Mouse (Mus musculus) cortical plate, adult 2 months (tissue): ENCODE data around the gene Gm10272.
"Not testable (repeated sequence)": the region's sequence is repeated elsewhere in the genome, so short reads cannot be mapped to it uniquely, and the experiment has no call there.

Source experiments
- CTCF ChIP-seq: fragments of 200-500 bp; IDR thresholded peaks from 2 replicates; pipeline ENCODE4 v1.5.1; 2011; ENCODE audit warnings: mild to moderate bottlenecking, control low read depth, low read length; ENCODE audit not compliant: insufficient read depth; ENCODE audit errors: extremely low read depth
- POLR2A ChIP-seq: fragments of 200-500 bp; IDR thresholded peaks from 2 replicates; pipeline ENCODE4 v1.6.1; 2011; ENCODE audit warnings: mild to moderate bottlenecking, low read length, control low read depth; ENCODE audit not compliant: insufficient read depth; ENCODE audit errors: extremely low read depth

GRCm38 (mm10) chr10:77751254-77751653, 44.8 kb downstream of the Gm10272 start, which contains the start of gene Gm9736:
- not testable (repeated sequence) for TF ChIP-seq CTCF, POLR2A
